Mouse (Mus musculus): ENCODE measurements around the gene Gm49510.

The Gm49510 gene

GRCm38 (mm10) chr15:78940325-78940724 lies 40.9 kb downstream of the Gm49510 start:
- no peak for DNase-seq (ENCODE audit: low read depth, low spot score)

- DNase-seq (ENCODE audit: low read depth, low spot score): peak; percentile 82
These were observed 43.2 kb downstream of the Gm49510 start for GRCm38 (mm10) chr15:78942663-78943062.

- DNase-seq (ENCODE audit: low read depth, low spot score): no peak
These were observed 46.8 kb downstream of the Gm49510 start for GRCm38 (mm10) chr15:78946232-78946631.

- DNase-seq (ENCODE audit: low read depth, low spot score): peak; percentile 77
These were observed 48.2 kb downstream of the Gm49510 start, which contains the start of gene Triobp for GRCm38 (mm10) chr15:78947657-78948056. TSS of gene Triobp (plus strand) at chr15:78947724.

- no peak for DNase-seq (ENCODE audit: low read depth, low spot score)
These were observed 48.8 kb downstream of the Gm49510 start for GRCm38 (mm10) chr15:78948152-78948725.

GRCm38 (mm10) chr15:78948883-78949282 lies 49.4 kb downstream of the Gm49510 start:
- no peak for DNase-seq (ENCODE audit: low read depth, low spot score)

- no peak for DNase-seq (ENCODE audit: low read depth, low spot score)
These were observed 56.2 kb downstream of the Gm49510 start for GRCm38 (mm10) chr15:78955663-78956062.

- peak; percentile 73 for DNase-seq (ENCODE audit: low read depth, low spot score)
These were observed 56.9 kb downstream of the Gm49510 start for GRCm38 (mm10) chr15:78956351-78956750.

GRCm38 (mm10) chr15:78957021-78957420 lies 57.6 kb downstream of the Gm49510 start:
- no peak for DNase-seq (ENCODE audit: low read depth, low spot score)

GRCm38 (mm10) chr15:78959537-78959936 lies 60.1 kb downstream of the Gm49510 start:
- peak; percentile 55 for DNase-seq (ENCODE audit: low read depth, low spot score)

GRCm38 (mm10) chr15:78960088-78960487 lies 60.6 kb downstream of the Gm49510 start:
- DNase-seq (ENCODE audit: low read depth, low spot score): no peak

GRCm38 (mm10) chr15:78962885-78963284 lies 63.4 kb downstream of the Gm49510 start:
- DNase-seq (ENCODE audit: low read depth, low spot score): peak; percentile 83

Measured in ZHBTc4 (cell line).